Mouse (Mus musculus) Muller cell, postnatal 12 days (primary cell): ENCODE results near the gene F7.

Experiments used
- DNase-seq: peaks from one replicate; pipeline ENCODE4 v3.0.0-alpha.2; 2015; ENCODE audit errors: inconsistent ontology term

F7 gene

GRCm38 (mm10) chr8:13025487-13026224 is at the start of gene F7:
Gene F7 (plus strand): TSS chr8:13026034.
- DNase-seq = no peak

DNA sequence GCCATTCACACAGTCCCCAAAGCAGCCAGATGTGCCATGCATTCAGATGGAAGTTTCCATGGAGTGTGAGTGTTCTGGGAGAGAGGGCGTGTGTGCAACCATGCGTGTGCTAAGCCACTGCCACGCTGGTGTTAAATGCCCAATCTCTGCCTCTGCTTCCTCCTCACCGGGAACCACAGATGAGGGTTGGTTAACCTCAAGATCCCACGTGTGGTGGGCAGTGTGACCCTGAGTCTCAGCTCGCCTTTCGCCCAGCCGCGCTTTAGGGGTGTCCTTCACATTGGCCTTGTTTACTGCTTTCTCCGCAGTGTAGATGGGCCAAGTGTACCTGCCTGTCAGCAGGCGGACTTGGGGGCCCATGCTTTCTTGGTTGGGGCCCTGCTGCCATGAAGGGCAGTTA is 49.5 kb upstream of the F7 start:
- DNase-seq = no peak

- no peak for DNase-seq
These were observed 49.1 kb upstream of the F7 start for GRCm38 (mm10) chr8:12976723-12977122.

DNA sequence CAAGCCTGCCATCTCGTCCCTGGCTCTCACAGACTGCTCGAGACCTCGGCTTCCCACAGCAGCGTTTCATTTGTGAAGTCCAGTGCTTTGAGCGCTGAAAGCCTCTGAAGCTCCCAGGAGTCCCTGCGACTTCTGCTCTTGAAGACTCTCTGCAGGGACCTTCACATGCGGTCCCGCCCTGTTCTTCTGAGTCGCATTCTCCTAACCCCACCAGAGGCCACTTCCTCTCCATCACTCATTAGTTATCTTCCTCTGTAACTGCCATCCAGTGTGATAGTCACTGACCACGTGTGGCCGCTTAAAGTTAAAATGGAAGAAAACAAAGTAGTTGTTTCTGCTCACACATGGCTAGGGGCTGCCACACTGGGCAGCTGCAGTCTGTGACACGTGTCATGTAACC is 48.5 kb upstream of the F7 start:
- no peak for DNase-seq

- no peak for DNase-seq
These were observed 47.5 kb upstream of the F7 start for GRCm38 (mm10) chr8:12978308-12978707.

- DNase-seq = peak; percentile 63
These were observed 47.1 kb upstream of the F7 start for GRCm38 (mm10) chr8:12978726-12979125.

- DNase-seq = no peak
These were observed 42.0 kb upstream of the F7 start for GRCm38 (mm10) chr8:12983681-12984467.

- no peak for DNase-seq
These were observed 41.1 kb upstream of the F7 start for GRCm38 (mm10) chr8:12984601-12985243.

DNA sequence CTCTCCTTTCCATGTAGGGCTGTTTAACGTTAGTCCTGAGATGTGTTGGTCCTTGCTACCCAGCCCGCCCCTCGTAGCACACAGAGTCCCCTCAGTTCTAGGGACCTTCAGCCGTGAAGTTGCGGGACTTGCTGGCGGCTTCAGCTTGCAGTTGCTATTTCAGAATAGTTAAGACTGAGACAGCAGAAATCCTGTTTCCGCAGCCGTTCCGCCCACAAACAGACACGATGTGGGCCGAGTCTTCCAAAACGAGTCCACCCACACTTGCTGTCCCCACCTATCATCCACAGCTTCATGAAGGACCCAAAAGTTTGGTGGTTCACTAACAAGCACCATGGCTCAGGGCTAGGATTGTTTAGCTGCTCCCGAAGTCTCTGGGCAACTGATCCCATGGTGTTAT is 40.6 kb upstream of the F7 start:
- no peak for DNase-seq

DNA sequence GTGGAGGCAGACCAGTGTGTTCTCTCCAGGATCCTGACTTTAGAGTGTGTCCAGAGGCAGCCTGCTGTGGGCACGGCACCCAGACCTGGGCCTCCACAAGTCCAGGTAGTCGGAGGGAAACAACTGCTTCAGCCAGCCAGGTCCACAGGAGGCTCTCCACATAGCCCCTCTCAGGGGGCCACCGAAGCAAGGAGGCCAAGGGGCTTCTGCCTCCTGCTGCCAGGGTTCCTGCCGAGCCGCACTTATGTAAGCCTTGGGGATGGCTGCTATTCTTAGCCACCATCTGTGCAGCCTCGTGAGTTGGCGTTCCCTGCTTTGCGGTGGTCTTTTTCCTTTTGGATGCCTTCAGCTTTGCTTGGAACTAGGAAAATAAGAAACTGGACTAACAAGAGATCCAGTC is 38.3 kb upstream of the F7 start:
- DNase-seq = no peak

GRCm38 (mm10) chr8:12988722-12989430 is 37.0 kb upstream of the F7 start:
- DNase-seq = no peak

DNA sequence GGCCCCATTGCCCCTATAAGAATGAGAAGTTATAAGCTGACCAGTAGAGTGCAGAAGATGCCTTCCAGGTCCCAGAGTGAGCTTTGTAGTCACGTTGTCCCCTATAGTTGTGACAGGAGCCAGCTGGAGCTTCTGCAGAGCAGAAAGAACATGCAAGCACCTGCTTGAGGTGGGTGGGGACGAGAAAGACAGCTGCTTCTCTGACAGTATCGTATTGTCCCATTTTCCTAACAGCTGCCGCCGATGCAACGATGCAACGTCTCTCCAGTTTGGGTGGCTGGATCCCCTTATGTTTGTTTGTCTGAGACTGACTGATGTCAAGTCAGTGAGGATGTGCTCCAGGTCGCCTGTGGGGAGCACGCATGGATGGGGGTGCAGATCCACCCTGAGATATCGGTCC is 34.4 kb upstream of the F7 start:
- no peak for DNase-seq

DNA sequence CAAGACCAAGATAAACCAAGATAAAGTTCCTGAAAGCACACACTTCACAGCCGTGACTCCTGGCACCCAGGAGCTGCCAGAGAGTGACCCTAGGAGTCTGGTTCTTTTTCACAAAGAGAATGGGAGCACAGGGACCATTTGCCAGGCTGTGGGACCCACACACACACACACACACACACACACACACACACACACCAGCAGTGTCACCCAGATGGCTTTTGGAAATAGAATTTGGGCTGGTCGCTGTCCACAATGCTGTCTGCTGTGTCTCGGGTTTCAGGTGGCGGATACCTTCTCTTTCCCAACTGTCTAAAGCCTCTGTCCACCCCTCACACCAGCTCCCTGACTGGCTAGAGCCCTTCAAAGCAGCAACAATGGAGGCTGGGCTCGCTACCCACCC is 31.4 kb upstream of the F7 start:
- no peak for DNase-seq

DNA sequence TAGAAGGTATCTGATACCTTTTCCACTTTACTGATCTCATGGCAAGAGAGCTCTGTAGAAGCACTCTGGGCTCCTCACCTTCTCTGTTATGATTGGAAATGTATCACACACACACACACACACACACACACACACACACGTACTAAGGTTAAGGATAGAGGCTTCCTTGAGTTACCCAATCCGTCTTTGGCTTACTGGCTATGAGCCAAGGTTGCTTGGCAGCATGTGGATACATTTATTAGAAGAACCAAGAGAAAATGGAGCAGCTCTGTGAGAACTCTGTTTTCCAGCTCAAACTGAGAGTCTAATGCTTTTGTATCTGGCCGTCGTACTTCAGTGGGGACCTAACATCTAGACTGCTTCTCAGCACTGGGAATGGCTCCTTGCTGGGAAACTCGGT is 30.4 kb upstream of the F7 start:
- no peak for DNase-seq

GRCm38 (mm10) chr8:12996831-12997275 is 29.0 kb upstream of the F7 start:
- peak; percentile 12 for DNase-seq

DNA sequence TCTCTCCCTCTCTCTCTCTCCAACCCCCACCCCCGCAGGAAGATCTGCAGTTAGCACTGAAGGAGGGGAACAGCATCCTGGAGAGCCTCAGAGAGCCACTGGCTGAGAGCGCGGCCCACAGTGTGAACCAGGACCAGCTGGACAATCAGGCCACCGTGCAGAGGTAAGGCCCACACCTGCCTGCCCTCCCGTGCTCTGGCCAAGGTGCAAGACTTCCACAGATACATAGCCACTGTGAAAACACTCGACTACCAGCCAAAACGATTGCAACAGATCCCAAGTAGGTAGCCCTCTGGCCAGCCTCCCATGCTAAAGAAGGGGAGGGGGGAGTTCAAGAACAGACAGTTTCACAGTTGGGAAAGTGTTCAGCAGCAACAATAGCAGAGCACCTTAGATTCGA is 27.5 kb upstream of the F7 start:
- DNase-seq = no peak

DNA sequence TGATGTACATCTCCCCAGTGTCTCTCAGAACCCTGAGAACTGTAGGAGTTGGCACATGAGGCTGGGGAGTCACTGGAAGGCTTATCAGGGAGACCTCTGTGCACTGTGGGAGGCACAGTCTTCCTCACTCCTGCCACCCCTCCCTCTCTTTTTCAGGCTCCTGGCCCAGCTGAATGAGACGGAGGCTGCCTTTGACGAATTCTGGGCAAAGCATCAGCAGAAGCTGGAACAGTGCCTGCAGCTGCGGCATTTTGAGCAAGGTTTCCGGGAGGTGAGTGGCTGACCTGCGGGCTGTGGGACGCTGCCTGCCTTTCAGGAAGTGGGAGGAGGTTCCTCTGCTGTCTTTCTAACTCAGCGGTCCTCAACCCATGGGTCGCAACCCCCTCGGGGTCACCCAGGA is 26.0 kb upstream of the F7 start:
- no peak for DNase-seq

- DNase-seq = no peak
These were observed 18.4 kb upstream of the F7 start for GRCm38 (mm10) chr8:13007458-13007857.

- no peak for DNase-seq
These were observed 15.5 kb upstream of the F7 start for GRCm38 (mm10) chr8:13010313-13010712.

DNA sequence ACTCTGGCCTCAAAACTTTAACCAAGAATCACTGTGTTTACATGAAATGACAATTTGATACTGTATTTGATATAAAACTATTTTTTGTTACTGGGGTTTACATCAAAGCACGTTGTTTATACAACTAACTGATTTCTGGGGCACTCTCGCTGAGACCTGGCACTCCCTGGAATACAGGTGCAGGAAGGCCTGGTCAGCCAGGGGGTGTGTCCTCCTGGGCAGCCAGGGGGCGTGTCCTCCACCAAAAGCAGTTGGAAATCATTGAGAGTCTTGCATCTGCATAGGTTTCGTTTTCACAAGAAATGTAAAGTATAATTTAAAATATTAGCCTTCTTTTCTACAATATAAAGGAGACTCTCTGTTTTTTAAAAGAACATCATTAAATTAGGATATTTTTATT is 6.3 kb upstream of the F7 start:
- DNase-seq = no peak

DNA sequence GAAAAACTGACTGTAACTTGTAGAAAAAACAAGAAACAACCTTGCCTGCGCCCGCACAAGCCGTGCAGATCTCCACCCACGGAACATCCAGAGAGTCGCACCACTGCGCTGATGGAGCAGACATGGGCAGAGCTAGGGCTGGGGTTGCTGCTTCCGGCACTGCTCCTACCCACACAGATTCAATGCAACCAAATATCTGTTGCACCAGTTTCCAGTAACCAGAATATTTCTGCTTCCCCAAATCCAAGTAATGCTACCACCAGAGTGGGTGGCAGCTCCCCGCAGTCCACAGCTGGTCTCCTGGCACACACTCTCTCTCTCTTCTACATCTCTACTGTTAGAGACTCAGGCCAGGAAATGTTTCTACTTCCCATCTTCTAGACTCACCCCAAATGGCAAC is 4.0 kb upstream of the F7 start:
- DNase-seq = no peak

DNA sequence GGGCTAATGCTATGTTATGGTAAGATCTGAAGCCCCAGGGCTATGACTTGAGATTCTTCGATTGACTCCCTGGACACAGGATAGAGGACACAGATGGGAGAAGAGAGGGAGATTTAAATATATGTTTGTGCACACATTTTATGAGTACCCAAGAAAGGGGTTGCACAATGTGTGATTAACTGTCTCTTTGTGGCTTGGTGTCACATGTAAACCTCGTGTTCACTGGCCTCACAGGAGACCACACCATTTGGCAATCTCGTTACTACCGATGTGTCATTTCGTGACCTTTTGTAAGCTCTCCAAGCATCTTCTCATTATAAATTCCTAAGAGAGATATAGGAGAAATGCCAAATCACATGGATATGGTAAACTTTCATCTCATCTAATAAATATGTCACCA is 1.8 kb downstream of the F7 start:
- no peak for DNase-seq
